Mouse (Mus musculus): ENCODE measurements around the gene Twf1. TPM values are rescaled to one million over a fixed set of nuclear protein-coding genes. Genes with fewer than 3 reads are reported as not detected.

The Twf1 gene
- polyA plus RNA-seq, 1 experiment from 2014 or later = 89.5 TPM

- Histone ChIP-seq H3K27me3 (no peaks in the 10 kb centered on the region), H3K4me2 (no peak overlapping the region), H3K27ac (replicated peaks) (no peak overlapping the region), H3K9ac (no peak overlapping the region), H3K36me3 (no peaks in the 10 kb centered on the region; the same call in 1 of the 2 replicates), H3K9me3 (no peaks in the 10 kb centered on the region), H3K4me3 (no peak overlapping the region), H3K4me1 (replicated peaks) (no peaks in the 10 kb centered on the region)
- 94% methylated on average over 7 of the region's 7 CpGs for WGBS
- no peak for ATAC-seq (ENCODE audit: low read depth)
These were observed 54.2 kb downstream of the Twf1 start for GRCm38 (mm10) chr15:94535521-94535920.

- no peak overlapping the region for H3K4me2 ChIP-seq
- no peaks in the 10 kb centered on the region for H3K9me3 ChIP-seq
- no peak overlapping the region for H3K9ac ChIP-seq
- no peaks in the 10 kb centered on the region; the same call in 1 of the 2 replicates for H3K36me3 ChIP-seq
- WGBS = 95% methylated on average over 6 of the region's 6 CpGs
- no peak overlapping the region for H3K4me3 ChIP-seq
- no peaks in the 10 kb centered on the region for H3K27me3 ChIP-seq
- no peak for ATAC-seq (ENCODE audit: low read depth)
- H3K4me1 ChIP-seq (replicated peaks) = no peaks in the 10 kb centered on the region
- H3K27ac ChIP-seq (replicated peaks) = no peak overlapping the region
These were observed 56.7 kb downstream of the Twf1 start for GRCm38 (mm10) chr15:94532956-94533355.

- no peaks in the 10 kb centered on the region; the same call in 1 of the 2 replicates for H3K36me3 ChIP-seq
- H3K9me3 ChIP-seq = no peaks in the 10 kb centered on the region
- H3K4me1 ChIP-seq (replicated peaks) = no peaks in the 10 kb centered on the region
- H3K4me3 ChIP-seq = no peak overlapping the region
- H3K27ac ChIP-seq (replicated peaks) = no peak overlapping the region
- no peaks in the 10 kb centered on the region for H3K27me3 ChIP-seq
- no peak overlapping the region for H3K9ac ChIP-seq
- H3K4me2 ChIP-seq = no peak overlapping the region
- no peak for ATAC-seq (ENCODE audit: low read depth)
- 91% methylated on average over 5 of the region's 5 CpGs for WGBS
These were observed 57.4 kb downstream of the Twf1 start for GRCm38 (mm10) chr15:94532306-94532705.

DNA sequence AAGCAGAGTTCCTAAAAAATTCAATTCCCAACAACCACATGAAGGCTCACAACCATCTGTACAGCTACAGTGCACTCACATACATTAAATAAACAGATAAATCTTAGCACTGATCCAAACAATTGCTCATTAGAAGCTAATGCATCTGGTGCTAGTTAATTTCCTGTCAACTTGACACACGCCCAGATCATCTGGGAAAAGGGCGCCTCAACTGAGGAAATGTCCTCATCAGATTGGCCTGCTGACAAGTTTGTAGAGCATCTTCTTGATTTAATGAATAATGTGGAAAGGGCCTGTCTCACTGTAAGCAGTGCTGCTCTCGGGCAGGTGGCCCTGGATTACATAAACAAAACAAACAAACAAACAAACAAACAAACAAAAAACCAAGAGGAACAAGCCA lies 59.2 kb downstream of the Twf1 start:
- no peak overlapping the region for H3K27ac ChIP-seq (replicated peaks)
- H3K9me3 ChIP-seq = no peaks in the 10 kb centered on the region
- H3K4me1 ChIP-seq (replicated peaks) = no peaks in the 10 kb centered on the region
- no peak overlapping the region for H3K4me2 ChIP-seq
- H3K9ac ChIP-seq = no peak overlapping the region
- ATAC-seq (ENCODE audit: low read depth) = no peak
- no peaks in the 10 kb centered on the region for H3K27me3 ChIP-seq
- no peaks in the 10 kb centered on the region; the same call in 1 of the 2 replicates for H3K36me3 ChIP-seq
- 84% methylated on average over 3 of the region's 3 CpGs for WGBS
- H3K4me3 ChIP-seq = no peak overlapping the region

Other genes with a start within 250 kb of the Twf1 start
- gene Adamts20, start 124.5 kb downstream of the Twf1 start, polyA plus RNA-seq (2015; fragmentation: Nextera tagmentation; extraction: Ambion mirVana) = 4.0 TPM in 2 replicates
- 7.1 and 8.4 TPM in 2 replicates for gene Pus7l, start 46.3 kb downstream of the Twf1 start, polyA plus RNA-seq (2015; fragmentation: Nextera tagmentation; extraction: Ambion mirVana)
- 3.0 and 3.9 TPM in 2 replicates for gene Irak4, start 46.2 kb downstream of the Twf1 start, polyA plus RNA-seq (2015; fragmentation: Nextera tagmentation; extraction: Ambion mirVana)
- 8.6 and 9.9 TPM in 2 replicates for gene Tmem117, start 39.3 kb upstream of the Twf1 start, polyA plus RNA-seq (2015; fragmentation: Nextera tagmentation; extraction: Ambion mirVana)

Data from neural tube, embryonic 13.5 days (tissue).